In genomic region chr16:62858018-62858417, GRCm38 (mm10) we compare ENCODE assay signal across 12 mouse cellular contexts. TPM values are rescaled to one million over a fixed set of nuclear protein-coding genes. Genes with fewer than 3 reads are reported as not detected.
A peak's percentile ranks its signal among the peaks of the same experiment; 100 is the strongest.
DNase-seq lines count a peak whose midpoint lies in the region; ATAC-seq and TF ChIP-seq lines count a peak whose summit lies in the region.
"Had no signal": no experiment of that assay in that cellular context is flagged by ENCODE, and none has a peak within 500 bp of the region (broad histone marks: within the 10 kb centered on the region; RNA-seq: fewer than 3 reads in every experiment).

No protein-coding gene starts in this region.

- H3K4me1 ChIP-seq in G1E (ENCODE audit: insufficient read depth, low read depth, low read length), result peaks cover 44% of the 10 kb centered on the region
- H3K4me1 ChIP-seq: heart, embryonic 10.5 days had no signal

- DNase-seq in heart, postnatal 10 days, result peak; percentile 8 to 23
- DNase-seq in heart, postnatal 36 days, result no peak
- DNase-seq in 3T3-L1 (ENCODE audit: low read depth, low spot score) (peak; percentile 76), G1E (ENCODE audit: low spot score) (no peak)
- DNase-seq in kidney, postnatal 25 days, result peak; percentile 29 to 39
- DNase-seq in thymus, postnatal 10 days (ENCODE audit: low spot score in 2 of 2), result no peak
- DNase-seq in spleen, postnatal 10 days (ENCODE audit: low spot score in 2 of 2), result no peak
- DNase-seq in right cerebral cortex, adult 18-20 months, result no peak
- DNase-seq: cerebellum, adult 8-10 months had no signal

- intact Hi-C loops in heart, postnatal 10 days (cut with DNase I), result no loop called here
- intact Hi-C loops in heart, postnatal 36 days (cut with DNase I), result loop anchor here (10.0 kb wide), 1 partner anchor 1997 kb away; the partner anchor contains the start of genes Cggbp1 and Zfp654

- peaks cover 2% of the 10 kb centered on the region for H3K36me3 ChIP-seq in G1E (replicated peaks)
- H3K36me3 ChIP-seq: heart, embryonic 10.5 days had no signal

- no peaks in the 10 kb centered on the region for H3K27me3 ChIP-seq in G1E (ENCODE audit: insufficient read depth, low read length)

- TF ChIP-seq CTCF in G1E (IDR thresholded peaks at IDR 0.05; ENCODE audit: low read depth, low read length), result no peak

- H3K9me3 ChIP-seq in G1E (replicated peaks), result no peaks in the 10 kb centered on the region
- H3K9me3 ChIP-seq: heart, embryonic 10.5 days had no signal

- ATAC-seq in G1E (ENCODE audit: extremely low read depth, insufficient number of reproducible peaks, low FRiP score, poor library complexity, severe bottlenecking), result peak; percentile 31; the same call in 1 of the 2 replicates

- no peak overlapping the region for H3K4me3 ChIP-seq in G1E (ENCODE audit: low read depth, low read length)
- H3K4me3 ChIP-seq: heart, embryonic 10.5 days had no signal

RNA-seq across cellular contexts. Expression of gene Pros1, which starts 3.9 kb away (rescaled TPM):
- total RNA-seq in heart, postnatal 10 days (2021), result 10 to 100 TPM; 24.4 to 27.8 TPM
- 10 to 100 TPM; 18.5 to 21.1 TPM for total RNA-seq in heart, postnatal 36 days (2021)
- total RNA-seq in G1E (2014; fragmentation: Nextera tagmentation) (13.8 and 16.9 TPM in 2 replicates), G1E (2017) (42.3 and 46.3 TPM in 2 replicates)
- 2.0 TPM in 2 replicates for polyA plus RNA-seq in G1E (2012)

RNA-seq across cellular contexts. Expression of gene Arl13b, which starts 11.2 kb away (rescaled TPM):
- 10 to 100 TPM in 1 of 2 experiments, 1 to 10 TPM in 1; 9.8 to 11.3 TPM for total RNA-seq in heart, postnatal 10 days (2021)
- 1 to 10 TPM; 8.2 to 10.0 TPM for total RNA-seq in heart, postnatal 36 days (2021)
- total RNA-seq in G1E (2014; fragmentation: Nextera tagmentation), result 21.5 and 29.4 TPM in 2 replicates
- 12.3 and 15.6 TPM in 2 replicates for total RNA-seq in G1E (2017)
- 2.7 and 3.0 TPM in 2 replicates for polyA plus RNA-seq in G1E (2012)

RNA-seq across cellular contexts. Expression of gene Stx19, which starts 43.5 kb away (rescaled TPM):
- total RNA-seq in heart, postnatal 10 days (2021), result not detected
- not detected for total RNA-seq in heart, postnatal 36 days (2021)
- not detected in 2 replicates for total RNA-seq in G1E (2014; fragmentation: Nextera tagmentation)
- 0.06 and 0.11 TPM in 2 replicates for total RNA-seq in G1E (2017)
- polyA plus RNA-seq in G1E (2012), result not detected in 2 replicates
- total RNA-seq: layer of hippocampus, postnatal 14 days had no signal
- polyA plus RNA-seq: testis, adult 2 months had no signal

Comparison
In these comparisons a context has a peak if more than half of its experiments do, and no peak if none do; other contexts are left out.
1. DNase-seq: peak in heart, postnatal 10 days (2 of 2), 3T3-L1 (single experiment) and kidney, postnatal 25 days (2 of 2); none in heart, postnatal 36 days (0 of 2), G1E (single experiment), thymus, postnatal 10 days (0 of 2), spleen, postnatal 10 days (0 of 2) and right cerebral cortex, adult 18-20 months (single experiment).